Mouse (Mus musculus) liver, postnatal 0 days (tissue): ENCODE data around the gene Golga7b.

Experiments used
- CTCF ChIP-seq: sonication (generic); IDR thresholded peaks from 2 replicates; pipeline ENCODE4 v1.5.1; 2016; ENCODE audit warnings: antibody characterized with exemption, low read depth
- EP300 ChIP-seq: IDR thresholded peaks from 2 replicates; pipeline ENCODE4 v1.6.1; 2016; ENCODE audit warnings: antibody characterized with exemption, low read depth, mild to moderate bottlenecking

DNA sequence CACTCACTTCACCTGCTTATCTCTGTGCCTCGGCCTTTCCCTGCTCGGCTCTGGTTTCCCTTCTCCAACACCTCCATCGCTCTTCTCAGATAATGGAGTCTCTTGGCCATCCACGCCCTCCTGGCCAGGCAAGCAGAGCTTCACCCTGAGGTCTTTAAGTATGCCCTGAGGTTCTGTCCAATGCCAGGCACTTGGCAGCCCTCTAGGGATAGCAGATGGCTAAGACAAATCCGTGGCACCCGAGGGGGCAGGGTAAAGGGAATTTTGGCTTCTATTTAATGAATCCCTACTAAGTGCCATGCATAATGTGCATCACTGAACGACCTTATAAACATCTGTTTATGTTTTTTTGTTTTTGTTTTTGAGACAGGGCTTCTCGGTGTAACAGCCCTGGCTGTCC, 44.9 kb upstream of the Golga7b start:
- TF ChIP-seq EP300: no peak
- TF ChIP-seq CTCF: no peak
